Mouse (Mus musculus): ENCODE data around the gene Tas2r124.

DNA sequence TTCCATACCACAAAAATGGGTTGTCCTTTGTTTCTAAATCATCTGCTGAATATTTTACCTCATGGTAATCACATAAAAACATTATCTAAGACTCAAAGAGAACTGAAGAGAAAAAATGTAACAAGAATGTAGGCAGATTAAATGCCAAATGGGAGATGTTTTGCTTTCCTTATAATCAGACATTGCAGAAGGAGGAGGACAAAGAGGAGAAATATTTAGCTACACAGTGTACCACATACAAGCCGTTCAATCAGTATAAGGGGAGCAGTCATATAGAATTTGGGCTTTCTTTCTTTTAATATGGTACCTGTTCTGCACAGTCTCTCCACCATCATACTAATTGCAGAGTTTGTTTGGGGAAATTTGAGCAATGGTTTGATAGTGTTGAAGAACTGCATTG is at the start of gene Tas2r124:
- TF ChIP-seq CTCF (IDR thresholded peaks at IDR 0.05; ENCODE audit: low read depth, low read length) (no peak), POLR2A (IDR thresholded peaks at IDR 0.05; ENCODE audit: extremely low read depth, insufficient read depth, low read length) (no peak)

All from liver, adult 2 months (tissue).